Mouse (Mus musculus) inflammation-experienced regulatory T-cells, adult 16 weeks (primary cell): ENCODE data around the gene Thumpd2. TPM values are rescaled to one million over a fixed set of nuclear protein-coding genes. Genes with fewer than 3 reads are reported as not detected.

Source experiments
- polyA plus RNA-seq: library from polyadenylated mRNA; unstranded; fragments of 100-300 nt; shearing (Covaris generic); gene quantifications from one replicate; pipeline ENCODE4 v1.2.1, GENCODE M21; 2017

The Thumpd2 gene
- polyA plus RNA-seq, result 23.1 TPM

GRCm38 (mm10) chr17:81064979-81065311, at the start of gene Thumpd2:
Gene Thumpd2, minus strand, starts transcription at chr17:81065082.

Other genes starting within 250 kb of the Thumpd2 start
- gene Tmem178, start 120.5 kb downstream of the Thumpd2 start, polyA plus RNA-seq, result not detected